Mouse (Mus musculus) small intestine, adult 2 months (tissue): ENCODE data around the gene Snx1.

Source experiments
- CTCF ChIP-seq: fragments of 200-500 bp; IDR thresholded peaks from 2 replicates; pipeline ENCODE4 v1.5.1; 2012; ENCODE audit warnings: low read depth, mild to moderate bottlenecking, control low read depth, inconsistent platforms, low read length, moderate library complexity, mixed read lengths; ENCODE audit not compliant: insufficient replicate concordance, insufficient read length; ENCODE audit errors: extremely low read depth
- POLR2A ChIP-seq: fragments of 200-500 bp; IDR thresholded peaks from 2 replicates; pipeline ENCODE4 v1.6.1; 2012; ENCODE audit warnings: low read depth, mild to moderate bottlenecking, control low read depth, inconsistent platforms, low read length, moderate library complexity

DNA sequence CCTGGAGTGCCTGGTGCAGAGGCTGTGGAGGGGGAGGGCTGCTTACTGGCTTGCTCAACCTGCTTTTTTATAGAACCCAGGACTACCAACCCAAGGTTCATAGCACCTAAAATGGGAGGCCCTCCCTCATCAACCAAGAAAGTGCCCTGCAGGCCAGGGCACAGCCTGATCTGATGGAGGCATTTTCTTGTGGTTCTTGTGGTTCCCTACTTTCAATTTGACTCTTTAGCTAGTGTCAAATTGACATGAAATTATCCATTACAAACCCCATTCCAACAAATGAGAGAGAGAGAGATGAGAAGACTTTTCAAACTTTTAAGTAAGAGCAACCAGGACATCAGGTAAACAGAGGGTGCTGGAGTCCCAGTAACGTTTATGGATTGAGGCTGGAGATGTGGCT lies 15.9 kb upstream of the Snx1 start:
- TF ChIP-seq CTCF (no peak), POLR2A (no peak)
